Mouse (Mus musculus) gonadal fat pad, adult 2 months (tissue): ENCODE measurements around the gene Nprl2. TPM values are rescaled to one million over a fixed set of nuclear protein-coding genes. Genes with fewer than 3 reads are reported as not detected.

Source experiments
- DNase-seq: peaks from one replicate; pipeline ENCODE4 v3.0.0-alpha.2; 2012; ENCODE audit warnings: low read depth
- polyA plus RNA-seq: library from polyadenylated mRNA; depleted of rRNA; stranded (reverse); fragments of >200 nt; gene quantifications from 2 replicates; pipeline ENCODE4 v1.2.3, GENCODE M21; 2012; rRNA removed

Nprl2 gene
- polyA plus RNA-seq = 29.7 and 35.0 TPM in 2 replicates

GRCm38 (mm10) chr9:107541474-107542351, at the start of gene Nprl2, which contains the start of gene Cyb561d2:
Gene Nprl2 (plus strand): TSS chr9:107542226.
Gene Cyb561d2 (minus strand): TSS chr9:107542193.
- DNase-seq = peak; percentile 74

GRCm38 (mm10) chr9:107493511-107493910, 48.5 kb upstream of the Nprl2 start:
- no peak for DNase-seq

- no peak for DNase-seq
These were observed 47.8 kb upstream of the Nprl2 start for GRCm38 (mm10) chr9:107494238-107494637.

GRCm38 (mm10) chr9:107496359-107496758, 45.7 kb upstream of the Nprl2 start:
- no peak for DNase-seq

GRCm38 (mm10) chr9:107500708-107501286, 41.2 kb upstream of the Nprl2 start:
- DNase-seq = no peak

GRCm38 (mm10) chr9:107502131-107502846, 39.7 kb upstream of the Nprl2 start:
- DNase-seq = no peak

- no peak for DNase-seq
These were observed 37.1 kb upstream of the Nprl2 start for GRCm38 (mm10) chr9:107504662-107505537.

GRCm38 (mm10) chr9:107508266-107508665, 33.8 kb upstream of the Nprl2 start:
- no peak for DNase-seq

GRCm38 (mm10) chr9:107510384-107511100, 31.5 kb upstream of the Nprl2 start:
- DNase-seq = no peak

GRCm38 (mm10) chr9:107511436-107511835, 30.6 kb upstream of the Nprl2 start:
- DNase-seq = no peak

- no peak for DNase-seq
These were observed 29.7 kb upstream of the Nprl2 start for GRCm38 (mm10) chr9:107512326-107512725.

GRCm38 (mm10) chr9:107514303-107514955, 27.6 kb upstream of the Nprl2 start:
- no peak for DNase-seq

GRCm38 (mm10) chr9:107520331-107520730, 21.7 kb upstream of the Nprl2 start:
- no peak for DNase-seq

GRCm38 (mm10) chr9:107521190-107521589, 20.8 kb upstream of the Nprl2 start:
- DNase-seq = no peak

- DNase-seq = no peak
These were observed 20.2 kb upstream of the Nprl2 start for GRCm38 (mm10) chr9:107521711-107522399.

- DNase-seq = no peak
These were observed 19.7 kb upstream of the Nprl2 start for GRCm38 (mm10) chr9:107522400-107522711.

GRCm38 (mm10) chr9:107526198-107527026, 15.6 kb upstream of the Nprl2 start:
- no peak for DNase-seq

GRCm38 (mm10) chr9:107533791-107534407, 8.1 kb upstream of the Nprl2 start, which contains the start of gene Tmem115:
Gene Tmem115 (plus strand): TSS chr9:107533945.
- DNase-seq = peak; percentile 98
